Mouse (Mus musculus) MN1 (cell line): Measurements from ENCODE around the gene Poldip3.

Experiments used
- DNase-seq: peaks from one replicate; pipeline ENCODE4 v3.0.0-alpha.2; 2016; ENCODE audit warnings: low spot score

Poldip3 gene

DNA sequence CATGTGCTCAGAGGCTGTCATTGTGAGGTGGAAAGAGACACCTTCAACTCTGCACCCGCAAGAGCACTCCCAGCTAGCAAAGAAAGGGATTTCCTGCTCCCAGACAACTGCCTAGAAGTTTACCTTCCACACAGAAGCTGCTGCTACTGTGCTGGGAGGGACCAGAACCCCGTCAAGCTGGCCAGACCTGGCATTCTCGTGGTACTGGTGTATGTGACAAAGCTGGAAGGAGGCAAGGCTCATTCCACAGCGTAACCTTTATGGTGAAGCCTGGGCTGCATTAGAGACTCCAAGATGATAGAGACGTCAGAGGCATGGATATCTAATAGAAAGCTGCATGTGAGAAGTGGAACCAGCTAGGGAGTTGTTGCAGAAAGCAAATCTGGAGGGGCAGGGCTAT, 24.6 kb downstream of the Poldip3 start:
- no peak for DNase-seq

DNA sequence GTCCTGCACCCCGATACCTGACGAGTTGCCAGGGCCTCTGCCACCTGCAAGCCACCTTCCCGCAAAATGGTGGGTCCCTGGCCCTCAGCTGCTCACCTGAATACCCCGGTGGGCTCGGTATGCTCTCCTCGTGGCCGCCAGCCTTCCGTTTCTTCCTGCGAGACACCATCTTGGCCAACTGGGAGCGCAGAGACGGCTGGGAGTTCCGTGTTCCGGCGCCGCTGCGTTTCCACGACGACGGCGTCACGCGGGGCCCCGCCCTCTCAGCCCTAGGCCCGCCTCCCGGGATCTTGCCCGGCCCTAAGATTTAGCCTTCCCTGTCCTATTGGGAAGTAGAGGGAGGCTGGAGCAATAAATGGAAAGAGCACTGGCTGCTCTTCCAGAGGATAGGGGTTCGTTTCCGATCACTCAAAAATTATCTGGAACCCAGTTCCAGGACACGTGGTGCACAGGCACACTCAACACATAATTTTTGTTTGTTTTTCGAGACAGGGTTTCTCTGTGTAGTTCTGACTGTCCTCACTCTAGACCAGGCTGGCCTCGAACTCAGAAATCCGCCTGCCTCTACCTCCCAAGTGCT, 26.5 kb downstream of the Poldip3 start, which contains the start of gene Rrp7a:
TSS of gene Rrp7a (minus strand) at position 236 of the 580 bp plus-strand sequence.
- DNase-seq: peak; percentile 96

DNA sequence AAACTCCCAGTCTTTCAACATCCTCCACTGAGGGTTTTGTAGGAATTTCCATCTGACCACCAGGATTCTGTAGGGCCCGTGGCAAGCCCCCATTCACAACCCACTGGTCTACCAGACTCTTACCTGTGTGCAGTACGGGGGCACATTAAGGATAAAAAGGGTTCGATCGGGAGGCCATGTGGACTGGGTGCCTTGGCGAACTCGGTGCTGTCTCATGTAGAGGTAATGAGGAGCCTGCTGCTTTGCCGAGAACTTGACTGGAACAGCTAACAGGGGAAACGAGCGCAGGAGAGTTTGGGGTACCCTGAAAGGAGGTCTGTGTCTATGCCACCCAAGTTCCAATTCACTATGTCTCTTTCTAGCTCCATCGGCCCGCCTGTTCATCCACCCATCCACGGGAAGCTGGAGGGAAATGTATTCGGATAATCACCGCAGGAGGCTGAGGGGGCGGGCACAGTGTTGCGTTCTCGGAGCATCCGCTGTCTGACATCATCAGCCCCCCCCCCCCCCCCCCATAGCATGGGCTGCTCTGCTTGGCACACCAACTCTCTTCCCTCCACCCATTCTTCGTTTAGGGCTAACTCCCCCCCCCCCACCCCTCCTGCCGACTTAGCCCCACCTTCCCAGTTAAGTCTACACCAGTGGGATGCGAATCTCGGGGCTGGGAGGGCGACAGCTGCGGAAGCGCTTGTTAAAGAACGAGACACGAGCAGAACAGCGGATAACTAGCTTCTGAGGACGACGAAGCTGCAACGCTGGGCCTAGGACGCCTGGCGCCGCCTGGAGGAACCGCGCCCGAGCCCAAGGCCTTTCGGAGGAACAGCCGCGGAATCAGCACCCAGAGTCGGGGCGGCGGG, 27.2 kb downstream of the Poldip3 start:
- peak; percentile 86 for DNase-seq

DNA sequence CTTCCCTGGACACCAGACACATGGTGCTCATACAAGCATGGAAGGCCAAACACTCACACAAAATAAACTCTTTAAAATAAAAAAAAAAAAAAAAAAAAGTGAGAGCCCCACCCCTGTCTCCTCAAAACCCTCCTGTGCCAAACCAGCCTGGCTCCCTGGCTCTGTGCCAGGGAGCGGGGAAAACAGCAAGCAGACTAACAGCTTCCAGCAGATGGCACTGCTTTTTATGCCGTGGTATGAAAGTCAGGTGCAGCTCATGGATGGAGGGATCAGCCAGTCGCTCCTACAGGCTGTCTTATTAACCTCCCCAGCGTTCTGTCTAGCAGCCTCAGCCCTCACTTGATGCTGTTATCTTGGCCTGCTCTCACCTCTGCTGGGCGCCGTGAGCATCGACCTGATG, 30.8 kb downstream of the Poldip3 start:
- peak; percentile 95 for DNase-seq

DNA sequence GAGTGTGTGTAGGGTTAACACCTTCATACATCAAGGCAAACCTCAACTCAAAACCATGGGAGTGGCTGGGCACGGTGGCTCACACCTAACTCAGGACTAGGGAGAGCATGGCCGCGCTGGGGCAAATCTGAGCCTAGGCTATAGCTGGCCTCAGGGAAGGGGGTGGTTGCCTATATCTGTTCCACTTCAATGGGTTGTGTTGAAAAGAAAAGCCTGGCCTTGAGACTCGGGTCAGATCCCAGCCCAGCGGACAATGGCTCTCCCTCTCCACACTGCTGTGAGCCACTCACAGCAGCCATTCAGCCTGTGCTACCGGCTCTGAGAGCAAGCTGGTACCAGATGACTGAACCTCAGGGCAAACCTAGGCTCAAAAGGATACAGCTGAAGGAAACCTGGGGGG, 34.1 kb downstream of the Poldip3 start:
- DNase-seq: no peak

DNA sequence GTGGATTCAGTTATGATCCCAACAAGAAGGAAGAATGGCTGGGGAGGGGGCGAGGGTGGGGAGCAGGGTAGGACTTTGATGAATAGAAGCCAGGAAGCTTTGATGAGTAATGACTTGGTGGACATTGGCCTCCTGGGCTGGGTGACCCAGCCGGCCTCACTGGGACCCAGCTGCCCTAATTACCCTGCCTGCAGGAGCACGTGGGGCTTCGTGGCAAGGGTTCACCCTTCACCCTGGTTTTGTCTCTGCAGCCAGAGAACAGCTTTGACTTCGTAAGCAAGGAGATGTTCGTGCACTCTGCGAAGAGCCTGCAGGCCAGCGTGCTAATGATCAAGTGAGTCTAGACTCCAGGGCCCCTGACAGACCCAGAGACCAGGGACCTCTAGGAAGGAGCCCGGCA, 35.1 kb downstream of the Poldip3 start:
- DNase-seq: no peak

DNA sequence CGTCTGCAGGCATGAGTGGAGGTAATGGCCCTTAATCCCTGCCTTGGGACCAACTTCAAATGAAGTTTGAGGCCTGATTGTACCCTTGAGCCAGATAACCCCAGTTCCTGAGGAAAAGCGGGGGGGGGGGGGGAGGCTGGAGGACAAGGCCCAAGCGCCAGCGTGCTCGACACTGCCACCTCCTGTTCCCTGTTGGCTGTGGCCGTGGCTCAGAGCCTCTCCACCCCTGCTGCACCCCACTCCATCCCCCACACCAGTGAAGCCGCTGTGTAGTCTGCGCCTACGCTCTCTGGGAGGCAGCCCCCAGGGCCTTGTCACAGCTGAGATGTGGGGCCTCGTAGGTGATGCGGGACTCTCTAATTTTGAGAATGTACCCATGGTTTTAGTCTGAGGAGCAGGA, 36.3 kb downstream of the Poldip3 start:
- DNase-seq: peak; percentile 72

DNA sequence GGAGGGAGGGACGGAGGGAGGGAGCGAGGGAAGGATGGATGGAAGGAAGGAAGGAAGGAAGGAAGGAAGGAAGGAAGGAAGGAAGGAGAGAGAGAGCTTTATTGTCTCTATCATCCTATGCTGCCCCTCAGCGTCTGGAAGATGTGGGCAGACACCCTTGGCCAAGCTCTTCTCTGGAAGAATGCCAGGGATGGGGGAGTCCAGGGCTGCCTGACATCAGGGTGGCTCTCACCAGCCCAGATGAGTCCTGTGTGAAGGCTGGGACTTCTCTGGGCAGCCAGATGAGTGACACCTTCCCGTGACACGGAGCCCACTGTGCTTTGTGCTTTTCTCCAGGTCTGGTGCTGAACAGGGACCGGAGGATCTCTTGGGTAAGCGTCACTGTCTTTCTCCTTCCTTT, 37.3 kb downstream of the Poldip3 start:
- peak; percentile 57 for DNase-seq

DNA sequence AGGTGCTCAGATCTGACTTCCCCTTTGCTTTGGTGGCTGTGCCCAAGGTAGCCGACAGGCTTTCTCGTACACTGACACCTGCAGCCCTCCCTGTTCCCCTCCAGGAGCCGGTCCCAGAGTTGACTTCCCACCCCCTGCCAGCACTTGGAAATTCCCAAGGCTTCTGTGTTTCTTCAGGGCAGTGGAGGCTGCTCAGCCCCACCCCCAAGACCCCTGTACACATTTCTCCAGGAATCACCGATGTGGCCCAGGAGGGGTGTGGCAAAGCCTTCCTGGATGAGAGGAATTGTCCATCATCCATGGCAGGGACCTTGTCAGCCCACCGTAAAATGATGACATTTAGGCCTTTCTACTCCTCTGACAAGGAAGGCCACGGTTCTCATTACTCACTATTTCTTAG, 37.9 kb downstream of the Poldip3 start:
- DNase-seq: peak; percentile 12

DNA sequence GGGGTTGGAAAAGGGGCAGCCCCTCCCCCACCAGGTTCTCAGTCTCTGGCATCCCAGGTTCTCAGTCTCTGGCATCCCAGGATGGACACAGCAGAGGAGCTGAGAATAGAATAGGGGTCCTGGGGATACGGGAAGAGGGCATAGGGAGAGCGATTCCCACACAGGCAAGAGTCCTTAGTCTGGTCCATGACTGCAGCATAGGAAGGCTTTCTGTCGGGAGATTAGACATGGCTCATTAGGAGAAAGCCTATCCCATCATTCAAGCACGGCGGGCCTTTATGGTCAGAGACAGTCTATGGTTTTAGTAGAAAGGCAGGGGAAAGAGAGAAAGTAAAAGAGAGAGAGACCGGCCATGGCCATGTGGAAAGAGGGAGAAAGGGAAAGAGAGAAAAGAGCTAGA, 41.4 kb downstream of the Poldip3 start:
- DNase-seq: no peak

DNA sequence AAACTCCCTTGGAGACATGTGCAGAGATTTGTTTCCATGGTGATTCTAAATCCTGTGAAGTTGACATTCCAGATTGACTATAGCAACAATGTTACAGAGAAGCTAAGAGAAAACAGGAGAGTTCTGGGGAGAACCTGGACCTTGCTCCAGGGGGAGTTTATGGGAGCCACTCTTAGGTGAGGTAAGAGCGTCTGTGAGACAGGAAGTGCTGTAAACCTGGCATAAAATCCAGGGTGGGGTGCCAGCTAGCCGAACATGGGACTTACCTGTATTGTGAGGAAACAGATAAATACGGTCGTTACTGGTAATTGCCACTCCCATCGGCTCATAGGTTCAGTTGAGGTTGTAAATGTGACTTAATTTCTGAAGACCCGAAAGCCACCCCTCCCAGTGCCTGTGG, 42.8 kb downstream of the Poldip3 start:
- no peak for DNase-seq

DNA sequence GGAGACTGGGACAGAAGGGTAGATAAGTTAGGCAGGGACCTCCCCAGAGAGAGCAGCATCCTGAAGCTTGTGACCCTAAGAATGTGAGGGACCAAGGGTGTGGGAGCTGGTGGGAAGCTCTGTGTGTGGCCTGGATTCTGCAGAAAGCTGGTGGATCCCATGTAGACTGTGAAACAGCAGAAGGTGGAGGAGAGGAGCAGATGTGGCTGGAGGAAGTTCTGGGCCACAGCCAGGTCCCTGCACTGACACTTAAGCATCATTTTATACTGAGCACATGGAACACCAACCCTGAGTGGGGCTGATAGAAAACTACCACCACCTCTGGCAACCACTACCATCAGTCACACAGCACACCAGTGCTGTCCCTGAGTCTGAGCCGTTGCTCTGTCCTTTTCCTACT, 46.1 kb downstream of the Poldip3 start:
- no peak for DNase-seq

DNA sequence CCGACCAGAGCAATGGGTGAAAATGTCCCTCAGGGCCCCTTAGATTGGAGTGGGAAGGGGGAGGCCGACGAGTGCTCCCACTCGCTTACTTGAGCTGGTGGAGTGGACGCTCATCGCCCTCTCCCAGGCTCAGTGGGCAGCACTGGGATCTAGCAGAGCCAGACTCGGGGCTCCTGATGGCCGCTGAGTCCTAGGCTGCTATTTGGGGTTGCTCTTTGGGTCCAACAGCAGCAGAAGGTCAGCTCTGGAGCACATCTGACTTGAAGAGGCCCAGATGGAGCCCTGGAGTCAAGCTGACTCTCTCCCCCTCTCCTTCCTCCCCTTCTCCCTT, 48.9 kb downstream of the Poldip3 start:
- no peak for DNase-seq

DNA sequence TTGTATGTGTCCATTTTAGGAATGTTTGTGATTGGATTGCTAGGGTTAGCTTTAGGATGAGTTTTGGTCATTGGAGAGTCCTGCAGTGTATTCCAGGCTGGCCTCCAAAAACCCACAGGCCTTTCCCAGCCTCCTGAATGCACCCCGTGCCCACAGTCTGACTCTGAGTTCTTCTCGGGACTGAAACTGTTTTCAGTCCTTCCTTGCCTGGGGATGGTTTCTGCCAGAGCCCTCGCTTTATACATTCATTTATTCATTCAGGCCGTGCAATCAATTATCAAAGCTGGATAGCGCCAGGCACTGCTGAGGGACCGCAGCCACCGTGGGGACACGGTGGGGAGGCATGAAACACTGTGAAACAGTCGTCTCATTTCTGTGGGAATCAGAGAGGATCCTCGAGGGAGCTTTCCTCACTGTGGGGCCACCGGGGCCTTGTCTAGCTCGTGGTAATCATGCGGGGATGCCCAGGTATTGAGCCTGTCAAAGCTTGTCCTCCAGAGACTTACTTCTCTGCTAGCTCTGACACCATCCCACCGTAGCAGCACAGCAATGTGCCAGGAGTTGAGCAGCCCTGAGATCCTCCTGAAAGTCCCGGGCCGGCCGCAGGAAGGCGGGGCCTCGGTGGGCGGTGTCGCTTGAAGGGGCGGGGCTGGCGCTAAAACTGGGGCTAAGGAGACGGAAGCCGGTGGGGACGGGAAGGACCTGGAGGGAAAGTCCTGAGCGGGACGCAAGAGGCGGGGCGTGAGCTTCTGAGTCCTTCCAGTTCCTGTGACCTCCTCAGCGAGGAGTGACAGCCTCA, 49.5 kb downstream of the Poldip3 start:
- peak; percentile 94 for DNase-seq

DNA sequence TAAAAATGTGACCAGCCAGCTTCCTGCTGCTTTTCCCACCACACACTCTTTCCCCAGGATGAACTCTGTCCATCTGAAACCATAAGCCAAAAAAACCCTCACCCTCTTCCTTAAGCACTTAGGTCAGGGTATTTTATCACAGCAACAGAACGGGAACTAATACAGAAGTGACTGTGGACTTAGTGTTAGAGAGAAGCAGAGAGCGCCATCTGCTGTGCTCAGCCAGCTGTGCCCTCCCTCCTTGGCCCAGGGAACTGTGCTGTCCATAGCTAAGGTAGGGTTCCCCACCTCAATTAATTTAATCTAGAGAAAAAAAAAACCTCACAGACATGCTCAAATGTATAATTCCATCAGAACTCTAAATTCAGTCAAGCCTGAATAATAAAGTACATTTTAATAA, 53.2 kb downstream of the Poldip3 start:
- DNase-seq: no peak

DNA sequence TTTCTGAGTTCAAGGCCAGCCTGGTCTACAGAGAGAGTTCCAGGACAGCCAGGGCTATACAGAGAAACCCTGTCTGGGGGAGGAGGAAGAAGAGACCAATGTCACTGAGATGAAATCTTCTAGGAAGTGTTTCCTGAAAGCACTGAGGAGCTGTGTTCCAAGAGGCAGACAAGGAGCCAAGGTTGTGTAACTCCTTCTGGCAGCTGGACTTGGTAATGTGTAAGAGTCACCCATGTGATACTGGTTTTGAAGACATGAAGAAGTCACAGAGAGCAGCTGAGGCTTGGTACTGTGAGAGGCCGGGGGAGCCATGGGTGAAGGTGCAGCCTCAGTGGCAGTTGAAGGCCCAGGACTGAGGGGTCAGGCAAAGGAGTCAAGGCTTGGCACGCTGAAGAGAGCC, 55.5 kb downstream of the Poldip3 start:
- DNase-seq: no peak

DNA sequence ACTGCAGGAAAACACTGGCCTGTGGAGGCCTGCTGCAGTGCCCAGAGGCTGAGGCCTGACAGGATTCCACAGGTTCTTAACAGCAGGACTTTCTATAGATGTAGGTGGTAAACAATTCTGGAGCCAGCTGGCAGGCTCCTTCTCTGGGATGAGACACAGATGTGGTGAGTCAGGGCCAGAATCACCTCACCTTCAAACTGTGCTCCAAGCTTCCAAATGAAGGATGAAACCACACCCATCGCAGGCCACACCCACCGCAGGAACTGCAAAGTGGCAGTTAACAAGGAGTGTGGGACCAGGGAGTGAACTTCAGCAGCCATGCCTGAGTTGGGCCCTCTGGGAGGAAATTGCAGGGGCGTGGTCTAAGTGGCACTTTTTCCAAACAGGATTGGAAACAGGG, 58.3 kb downstream of the Poldip3 start:
- DNase-seq: peak; percentile 46

DNA sequence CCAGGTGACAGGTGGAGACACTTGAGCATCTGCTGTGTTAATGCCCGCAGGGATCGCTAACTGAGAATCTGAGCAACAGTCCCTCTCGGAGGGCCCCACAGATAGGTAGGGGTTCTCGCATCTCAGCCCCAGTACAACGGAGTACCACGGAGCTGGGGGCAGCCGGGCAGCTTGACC, 59.9 kb downstream of the Poldip3 start, which contains the start of gene Serhl:
TSS of gene Serhl (plus strand) at position 78 of the 177 bp plus-strand sequence.
- no peak for DNase-seq

DNA sequence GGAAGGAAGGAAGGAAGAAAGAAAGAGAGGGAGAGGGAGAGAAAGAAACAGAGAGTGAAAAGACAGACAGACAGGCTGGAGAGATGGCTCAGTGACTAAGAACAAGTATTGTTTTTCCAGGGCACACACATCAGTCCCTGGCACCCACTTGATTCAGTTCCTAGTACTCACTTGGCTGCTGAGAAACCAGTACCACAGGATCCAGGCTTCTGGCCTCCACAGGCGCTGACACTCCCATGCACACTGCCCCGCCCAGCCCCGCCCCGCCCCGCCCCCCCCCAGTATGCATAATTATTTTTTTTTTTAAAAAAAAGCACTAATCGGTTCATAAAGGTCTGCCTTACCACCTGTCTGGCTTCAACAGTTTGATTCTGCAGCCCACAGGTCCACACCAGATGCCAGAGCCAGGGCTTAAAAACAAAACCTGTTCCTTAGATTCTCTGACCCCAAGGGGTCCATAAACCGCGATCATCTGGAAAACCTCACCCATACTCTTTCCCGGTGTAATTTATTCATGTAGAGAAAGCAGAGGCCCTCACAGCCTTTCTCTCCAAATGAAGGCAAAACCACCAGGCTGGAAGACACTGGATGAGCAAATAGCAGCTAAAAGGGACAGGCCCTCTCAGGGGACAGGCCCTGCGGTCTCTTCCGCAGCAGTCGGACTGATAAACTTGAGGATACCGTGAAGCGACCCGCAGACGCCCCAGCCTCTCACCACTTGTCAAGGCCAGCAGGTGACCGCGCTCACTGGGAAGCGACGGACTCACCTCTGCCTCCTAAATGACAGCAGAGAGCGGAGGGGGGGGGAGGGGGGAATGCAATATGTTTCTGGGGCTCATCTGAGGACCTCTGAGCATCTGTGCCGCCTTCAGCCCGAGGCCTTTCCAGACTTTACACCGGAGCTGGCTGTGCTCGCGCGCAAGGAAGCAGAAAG, 60.4 kb downstream of the Poldip3 start:
- peak; percentile 58 for DNase-seq

DNA sequence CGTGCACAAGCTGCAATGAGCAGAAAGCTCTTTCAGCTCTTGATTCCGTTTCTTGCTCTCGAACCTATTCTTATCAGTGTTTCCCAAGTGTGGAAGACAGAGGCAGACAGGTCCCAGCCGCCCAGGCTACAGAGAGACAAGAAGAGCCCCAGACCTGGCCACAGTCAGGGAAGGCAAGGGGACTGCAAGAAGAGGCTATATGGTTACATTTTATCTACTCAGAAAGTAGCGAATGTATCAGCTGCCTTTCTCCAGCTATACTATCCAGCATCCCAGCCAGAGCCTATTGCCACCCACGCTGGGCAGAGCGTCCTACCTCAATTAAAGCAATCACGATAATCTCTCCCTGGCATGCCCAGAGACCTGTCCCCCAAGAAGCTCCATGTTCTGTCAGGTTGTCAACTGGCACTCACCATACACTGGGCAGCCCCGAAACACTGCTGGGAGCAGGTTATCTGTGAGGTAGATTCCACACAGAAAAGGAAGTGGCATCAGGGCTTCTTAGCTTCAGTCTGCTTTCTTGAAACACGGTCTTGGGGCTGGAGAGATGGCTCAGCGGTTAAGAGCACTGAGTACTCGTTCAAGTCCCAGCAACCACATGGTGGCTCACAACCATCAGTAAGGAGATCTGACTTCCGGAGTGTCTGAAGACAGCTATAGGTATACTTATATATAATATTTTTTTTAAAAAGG, 62.4 kb downstream of the Poldip3 start:
- DNase-seq: no peak

DNA sequence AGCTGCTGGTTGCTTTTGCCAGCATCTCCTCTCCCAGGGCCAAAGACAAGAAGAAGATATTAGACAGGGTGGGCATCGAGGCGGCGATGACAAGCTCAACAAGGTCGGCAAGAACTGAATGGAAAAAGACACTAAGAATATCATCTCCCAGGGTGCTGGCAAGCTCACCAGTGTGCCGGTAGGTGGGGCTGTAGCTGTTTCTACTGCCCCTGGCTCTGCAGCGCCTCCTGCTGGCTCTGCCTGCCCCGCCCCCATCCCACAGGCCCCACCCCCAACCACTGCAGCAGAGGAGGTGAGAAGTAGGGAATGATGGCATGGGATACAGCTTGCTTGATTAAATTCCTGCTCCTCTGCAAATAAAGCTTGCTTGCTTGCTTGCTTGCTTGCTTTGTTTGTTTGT, 63.3 kb downstream of the Poldip3 start:
- peak; percentile 60 for DNase-seq
